Mouse (Mus musculus) adrenal gland, postnatal 10 days (tissue): ENCODE data around the gene Myadm. TPM values are rescaled to one million over a fixed set of nuclear protein-coding genes. Genes with fewer than 3 reads are reported as not detected.

Source experiments
- DNase-seq: peaks from one replicate; pipeline ENCODE4 v3.0.0; 2021; ENCODE audit warnings: mixed read lengths
- total RNA-seq, 2 experiments: library from RNA; stranded (reverse); gene quantifications; 2 replicates each; pipeline ENCODE4 v1.2.3; 2021

The Myadm gene
- total RNA-seq, 2 experiments from 2014 or later = 110 to 126 TPM

- no peak for DNase-seq
Observed at GRCm38 (mm10) chr7:3317704-3318103, 28.8 kb downstream of the Myadm start.

GRCm38 (mm10) chr7:3320856-3321255, 32.0 kb downstream of the Myadm start:
- no peak for DNase-seq

- DNase-seq = no peak
Observed at GRCm38 (mm10) chr7:3323826-3324225, 34.9 kb downstream of the Myadm start.

GRCm38 (mm10) chr7:3327961-3328360, 39.1 kb downstream of the Myadm start:
- no peak for DNase-seq

GRCm38 (mm10) chr7:3329776-3330546, 41.1 kb downstream of the Myadm start:
- DNase-seq = peak; percentile 87

- DNase-seq = no peak
Observed at GRCm38 (mm10) chr7:3331171-3331570, 42.3 kb downstream of the Myadm start.

- peak; percentile 75 for DNase-seq
Observed at GRCm38 (mm10) chr7:3331581-3332223, 42.8 kb downstream of the Myadm start.

GRCm38 (mm10) chr7:3332224-3332615, 43.3 kb downstream of the Myadm start:
- no peak for DNase-seq

- DNase-seq = peak; percentile 32
Observed at GRCm38 (mm10) chr7:3332619-3333521, 44.0 kb downstream of the Myadm start, which contains the start of gene Cacng7. Gene Cacng7, plus strand, starts transcription at chr7:3332955.

GRCm38 (mm10) chr7:3333542-3333941, 44.7 kb downstream of the Myadm start:
- no peak for DNase-seq

GRCm38 (mm10) chr7:3336412-3336811, 47.5 kb downstream of the Myadm start:
- no peak for DNase-seq

GRCm38 (mm10) chr7:3338286-3338935, 49.5 kb downstream of the Myadm start:
- DNase-seq = no peak

GRCm38 (mm10) chr7:3339010-3339409, 50.1 kb downstream of the Myadm start:
- DNase-seq = no peak

GRCm38 (mm10) chr7:3343861-3344260, 55.0 kb downstream of the Myadm start:
- no peak for DNase-seq

GRCm38 (mm10) chr7:3345301-3345700, 56.4 kb downstream of the Myadm start:
- DNase-seq = no peak

- DNase-seq = no peak
Observed at GRCm38 (mm10) chr7:3347366-3348287, 58.7 kb downstream of the Myadm start.

- no peak for DNase-seq
Observed at GRCm38 (mm10) chr7:3348326-3348725, 59.4 kb downstream of the Myadm start.

- no peak for DNase-seq
Observed at GRCm38 (mm10) chr7:3349775-3350174, 60.9 kb downstream of the Myadm start.
